Mouse (Mus musculus) G1E (cell line): ENCODE measurements around the gene Zfand3.

Experiments used
- CTCF ChIP-seq: IDR thresholded peaks from 2 replicates; pipeline ENCODE4 v1.5.1; 2012; ENCODE audit warnings: low read depth, low read length, inconsistent platforms, mixed read lengths
- GATA1 ChIP-seq: IDR thresholded peaks from 2 replicates; pipeline ENCODE4 v1.6.1; 2012; ENCODE audit warnings: borderline replicate concordance, low read length, inconsistent platforms, mixed read lengths
- GATA2 ChIP-seq: IDR thresholded peaks from 2 replicates; pipeline ENCODE4 v1.6.1; 2012; ENCODE audit warnings: low read depth, low read length, inconsistent platforms, borderline replicate concordance
- POLR2AphosphoS5 ChIP-seq: IDR thresholded peaks from 2 replicates; pipeline ENCODE4 v1.6.1; 2012; ENCODE audit warnings: low read depth, low read length, inconsistent platforms; ENCODE audit not compliant: insufficient replicate concordance
- TAL1 ChIP-seq: conservative IDR thresholded peaks from 2 replicates; pipeline ENCODE4 v1.6.1; 2012; ENCODE audit warnings: low read depth, low read length, inconsistent platforms, mixed read lengths

- TF ChIP-seq CTCF (no peak), TAL1 (no peak), GATA2 (no peak), POLR2AphosphoS5 (no peak), GATA1 (no peak)
These were observed 106.1 kb downstream of the Zfand3 start for GRCm38 (mm10) chr17:30110678-30111077.
